Mouse (Mus musculus): Measurements from ENCODE around the gene Dao. TPM values are rescaled to one million over a fixed set of nuclear protein-coding genes. Genes with fewer than 3 reads are reported as not detected.

Dao gene
- not detected for polyA plus RNA-seq (2014; fragmentation: Illumina TruSeq; extraction: RNeasy Lipid Tissue Mini Kit (QIAGEN cat#74804); ENCODE audit: insufficient read depth, low read depth, low replicate concordance)

DNA sequence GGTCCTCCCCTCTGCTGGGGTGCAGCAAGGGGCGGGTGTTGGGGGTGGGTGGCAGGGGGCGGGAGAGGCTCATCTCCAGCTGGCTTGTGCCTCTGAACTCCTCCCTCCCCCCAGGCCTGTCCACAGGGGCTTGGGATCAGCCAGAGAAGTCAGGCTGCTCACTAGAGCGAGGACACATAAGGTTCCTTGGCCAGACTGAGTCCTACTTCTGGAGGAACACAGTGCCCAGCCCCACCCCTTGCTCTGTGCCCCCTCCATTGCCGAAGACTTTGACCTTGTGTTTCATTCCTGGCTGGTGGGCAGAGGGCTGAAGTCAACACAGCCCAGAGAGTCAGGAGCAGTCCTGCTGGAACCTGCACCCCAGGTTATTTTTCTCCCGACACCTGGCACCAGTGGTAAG lies at the start of gene Dao:
Gene Dao (plus strand): TSS at position 162 of the 400 bp plus-strand sequence.

DNA sequence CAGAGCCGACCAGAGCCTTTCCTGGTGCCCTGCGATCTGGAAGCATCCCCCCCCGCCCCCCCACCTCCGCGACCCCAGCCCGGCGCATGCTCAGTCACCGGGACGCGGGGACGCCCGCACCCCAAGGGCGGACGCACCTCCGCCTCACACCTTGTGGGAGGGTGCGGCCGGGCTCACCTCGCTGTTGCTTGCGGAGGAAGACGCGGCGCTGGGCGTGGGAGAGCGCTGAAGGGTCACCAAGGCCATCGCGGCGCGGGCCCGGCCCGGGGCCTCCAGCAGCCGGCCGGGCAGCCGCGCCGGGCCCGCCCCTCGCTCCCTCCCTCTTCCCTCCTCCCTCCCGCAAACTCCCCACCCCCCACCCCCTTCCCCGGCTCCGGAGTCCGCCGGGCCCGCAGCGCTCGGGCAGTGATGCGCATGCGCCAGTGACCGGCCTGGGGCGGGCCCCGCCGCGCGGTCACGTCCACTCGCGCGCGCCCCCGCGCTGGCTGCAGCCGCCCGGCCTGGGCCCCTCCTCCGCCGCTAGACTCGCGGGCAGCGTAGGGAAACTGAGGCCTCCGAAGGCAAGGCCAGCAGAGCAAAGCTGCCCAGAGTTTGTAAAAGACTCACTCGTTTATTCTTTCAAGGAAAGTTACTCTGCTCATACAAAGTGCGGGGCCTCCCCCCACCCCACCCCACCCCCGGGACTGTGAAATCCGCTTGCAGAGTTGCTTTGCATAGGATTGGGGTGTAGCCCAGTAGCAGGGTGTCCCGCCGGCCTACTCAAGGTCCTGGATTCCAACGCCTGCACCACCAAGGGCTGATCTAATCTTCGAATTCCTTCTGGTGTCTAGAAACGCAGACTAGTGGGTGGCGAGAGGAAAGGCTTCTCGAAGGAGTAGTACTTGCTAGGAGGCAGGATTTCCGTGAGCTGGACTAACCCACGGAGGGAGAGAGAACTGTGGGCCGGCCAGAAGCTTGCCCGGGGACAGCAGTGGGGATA lies 9.7 kb upstream of the Dao start, which contains the start of gene Ssh1:
Gene Ssh1 (minus strand): TSS at position 408 of the 979 bp plus-strand sequence.

DNA sequence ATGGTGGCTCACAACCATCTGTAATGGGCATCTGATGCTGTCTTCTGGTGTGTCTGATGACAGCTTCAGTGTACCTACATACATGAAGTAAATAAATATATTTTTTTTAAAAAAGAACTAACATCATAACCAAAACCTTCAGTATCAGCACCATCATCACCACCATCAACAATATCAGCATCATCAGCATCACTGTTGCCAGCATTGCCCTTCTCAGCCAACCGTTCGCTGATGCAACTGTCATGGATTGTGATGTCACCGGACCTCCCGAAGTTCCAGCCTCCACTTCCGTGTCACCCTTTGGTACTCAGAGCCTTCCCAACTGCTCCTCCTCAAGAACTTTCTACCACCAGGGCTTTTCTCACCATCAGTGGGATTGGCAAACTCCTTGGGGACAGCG lies 61.7 kb downstream of the Dao start, which contains the start of gene Usp30:
Gene Usp30 (plus strand): TSS at position 301 of the 400 bp plus-strand sequence.

Other genes starting within 250 kb of the Dao start
- 10.8 TPM for gene Sart3, start 231.2 kb upstream of the Dao start, polyA plus RNA-seq (2014; fragmentation: Illumina TruSeq; extraction: RNeasy Lipid Tissue Mini Kit (QIAGEN cat#74804); ENCODE audit: insufficient read depth, low read depth, low replicate concordance)
- gene Iscu, start 231.0 kb upstream of the Dao start, polyA plus RNA-seq (2014; fragmentation: Illumina TruSeq; extraction: RNeasy Lipid Tissue Mini Kit (QIAGEN cat#74804); ENCODE audit: insufficient read depth, low read depth, low replicate concordance): 173 TPM
- 40.7 TPM for gene Tmem119, start 203.2 kb upstream of the Dao start, polyA plus RNA-seq (2014; fragmentation: Illumina TruSeq; extraction: RNeasy Lipid Tissue Mini Kit (QIAGEN cat#74804); ENCODE audit: insufficient read depth, low read depth, low replicate concordance)
- gene Selplg, start 171.1 kb upstream of the Dao start, polyA plus RNA-seq (2014; fragmentation: Illumina TruSeq; extraction: RNeasy Lipid Tissue Mini Kit (QIAGEN cat#74804); ENCODE audit: insufficient read depth, low read depth, low replicate concordance): 45.9 TPM
- gene Coro1c, start 94.9 kb upstream of the Dao start, polyA plus RNA-seq (2014; fragmentation: Illumina TruSeq; extraction: RNeasy Lipid Tissue Mini Kit (QIAGEN cat#74804); ENCODE audit: insufficient read depth, low read depth, low replicate concordance): 45.5 TPM
- 6.3 TPM for gene Ssh1, start 9.8 kb upstream of the Dao start, polyA plus RNA-seq (2014; fragmentation: Illumina TruSeq; extraction: RNeasy Lipid Tissue Mini Kit (QIAGEN cat#74804); ENCODE audit: insufficient read depth, low read depth, low replicate concordance)
- 6.5 TPM for gene Usp30, start 61.8 kb downstream of the Dao start, polyA plus RNA-seq (2014; fragmentation: Illumina TruSeq; extraction: RNeasy Lipid Tissue Mini Kit (QIAGEN cat#74804); ENCODE audit: insufficient read depth, low read depth, low replicate concordance)
- gene Svop, start 87.9 kb downstream of the Dao start, polyA plus RNA-seq (2014; fragmentation: Illumina TruSeq; extraction: RNeasy Lipid Tissue Mini Kit (QIAGEN cat#74804); ENCODE audit: insufficient read depth, low read depth, low replicate concordance): not detected
- 8.2 TPM for gene Alkbh2, start 124.5 kb downstream of the Dao start, polyA plus RNA-seq (2014; fragmentation: Illumina TruSeq; extraction: RNeasy Lipid Tissue Mini Kit (QIAGEN cat#74804); ENCODE audit: insufficient read depth, low read depth, low replicate concordance)
- gene Ung, start 126.7 kb downstream of the Dao start, polyA plus RNA-seq (2014; fragmentation: Illumina TruSeq; extraction: RNeasy Lipid Tissue Mini Kit (QIAGEN cat#74804); ENCODE audit: insufficient read depth, low read depth, low replicate concordance): 1.3 TPM
- gene Acacb, start 142.8 kb downstream of the Dao start, polyA plus RNA-seq (2014; fragmentation: Illumina TruSeq; extraction: RNeasy Lipid Tissue Mini Kit (QIAGEN cat#74804); ENCODE audit: insufficient read depth, low read depth, low replicate concordance): 4.9 TPM

All from lung, adult 10 weeks (tissue).